Mouse (Mus musculus): Measurements from ENCODE around the gene Zfp592. TPM values are rescaled to one million over a fixed set of nuclear protein-coding genes. Genes with fewer than 3 reads are reported as not detected.

Zfp592 gene
- total RNA-seq, 2 experiments from 2014 or later: 18.7 to 19.6 TPM

Other genes with a start within 250 kb of the Zfp592 start
- 10 to 100 TPM; 20.3 to 22.0 TPM for gene Iqgap1, start 167.7 kb upstream of the Zfp592 start, total RNA-seq (2021)
- 10 to 100 TPM; 11.5 to 15.5 TPM for gene Zscan2, start 132.8 kb upstream of the Zfp592 start, total RNA-seq (2021)
- 10 to 100 TPM; 25.3 to 25.4 TPM for gene Wdr73, start 92.4 kb upstream of the Zfp592 start, total RNA-seq (2021)
- gene Nmb, start 88.6 kb upstream of the Zfp592 start, total RNA-seq (2021): 1 to 10 TPM; 5.8 to 6.8 TPM
- gene Sec11a, start 45.9 kb upstream of the Zfp592 start, total RNA-seq (2021): 10 to 100 TPM; 52.2 to 60.2 TPM
- gene Alpk3, start 63.9 kb downstream of the Zfp592 start, total RNA-seq (2021): under 1 TPM; 0.30 to 0.32 TPM
- under 1 TPM in 1 of 2 experiments, not detected in 1; 0.11 TPM for gene Slc28a1, start 121.1 kb downstream of the Zfp592 start, total RNA-seq (2021)
- 1 to 10 TPM; 5.7 to 6.4 TPM for gene Pde8a, start 219.9 kb downstream of the Zfp592 start, total RNA-seq (2021)

Data from left cerebral cortex, postnatal 25 days (tissue).